Comparison of ENCODE assay signal across 28 mouse cellular contexts in genomic region chr8:72753781-72754180, GRCm38 (mm10). TPM values are rescaled to one million over a fixed set of nuclear protein-coding genes. Genes with fewer than 3 reads are reported as not detected.
DNase-seq lines count a peak whose midpoint lies in the region; ATAC-seq and TF ChIP-seq lines count a peak whose summit lies in the region.
"Had no signal": no experiment of that assay in that cellular context is flagged by ENCODE, and none has a peak within 500 bp of the region (broad histone marks: within the 10 kb centered on the region; RNA-seq: fewer than 3 reads in every experiment).

No protein-coding gene starts in this region.

- no peaks in the 10 kb centered on the region for H3K9me3 ChIP-seq in liver, postnatal 0 days (ENCODE audit: low read length)
- H3K9me3 ChIP-seq in liver, embryonic 12.5 days (replicated peaks), result no peaks in the 10 kb centered on the region
- H3K9me3 ChIP-seq: forebrain, embryonic 10.5 days; G1E; heart, embryonic 15.5 days; hindbrain, embryonic 10.5 days; intestine, embryonic 15.5 days; limb, embryonic 15.5 days; midbrain, embryonic 12.5 days; neural tube, embryonic 15.5 days had no signal

- WGBS in liver, postnatal 0 days (ENCODE audit: insufficient replicate concordance), result 96% methylated on average over 2 of the region's 2 CpGs
- 77% methylated on average over 2 of the region's 2 CpGs for WGBS in liver, embryonic 12.5 days (ENCODE audit: insufficient replicate concordance)

- TF ChIP-seq EP300 in liver, postnatal 0 days (IDR thresholded peaks at IDR 0.05; ENCODE audit: low read depth), result no peak

- no peak overlapping the region for H3K27ac ChIP-seq in liver, postnatal 0 days (ENCODE audit: low read depth)
- no peak overlapping the region for H3K27ac ChIP-seq in liver, embryonic 12.5 days
- H3K27ac ChIP-seq: forebrain, embryonic 10.5 days; gastrocnemius, adult 2 months; heart, adult 2 months; heart, embryonic 15.5 days; hindbrain, embryonic 10.5 days; intestine, embryonic 15.5 days; layer of hippocampus, adult 2 months; limb, embryonic 15.5 days; midbrain, embryonic 12.5 days; neural tube, embryonic 15.5 days had no signal

- no peak overlapping the region for H3K4me3 ChIP-seq in liver, postnatal 0 days (ENCODE audit: low read depth, low read length)
- H3K4me3 ChIP-seq in liver, embryonic 12.5 days, result no peak overlapping the region
- H3K4me3 ChIP-seq: forebrain, embryonic 10.5 days; gastrocnemius, adult 2 months; heart, adult 2 months; heart, embryonic 15.5 days; hindbrain, embryonic 10.5 days; intestine, embryonic 15.5 days; layer of hippocampus, adult 2 months; limb, embryonic 15.5 days; midbrain, embryonic 12.5 days; neural tube, embryonic 15.5 days had no signal

- H3K4me2 ChIP-seq in liver, postnatal 0 days (ENCODE audit: low read depth, low read length), result no peak overlapping the region
- H3K4me2 ChIP-seq in liver, embryonic 12.5 days, result no peak overlapping the region
- H3K4me2 ChIP-seq: heart, embryonic 15.5 days; intestine, embryonic 15.5 days; limb, embryonic 15.5 days; midbrain, embryonic 12.5 days; neural tube, embryonic 15.5 days had no signal

- intact Hi-C loops in heart, postnatal 10 days (cut with DNase I), result no loop called here

- no peak for TF ChIP-seq CTCF in liver, postnatal 0 days (IDR thresholded peaks at IDR 0.05; ENCODE audit: low read depth)

- ATAC-seq in liver, postnatal 0 days, result no peak
- no peak for ATAC-seq in liver, embryonic 12.5 days
- ATAC-seq: hindbrain, embryonic 16.5 days; intestine, embryonic 15.5 days; Patski had no signal

- no peak overlapping the region for H3K9ac ChIP-seq in liver, postnatal 0 days (replicated peaks)
- H3K9ac ChIP-seq in liver, embryonic 12.5 days, result no peak overlapping the region
- H3K9ac ChIP-seq: heart, embryonic 15.5 days; intestine, embryonic 15.5 days; limb, embryonic 15.5 days; midbrain, embryonic 12.5 days; neural tube, embryonic 15.5 days had no signal

- peak; percentile 81 for DNase-seq in heart, adult 11 months
- DNase-seq in heart, postnatal 10 days, result no peak
- peak; percentile 5 for DNase-seq in liver, postnatal 0 days
- DNase-seq in urinary bladder, postnatal 4 days (ENCODE audit: low spot score in 2 of 2), result peak; percentile 4 to 41
- DNase-seq in urinary bladder, adult 18-20 months (ENCODE audit: low spot score in 2 of 2), result no peak
- no peak for DNase-seq in embryo, embryonic 10.5 days (ENCODE audit: low spot score)
- DNase-seq: adrenal gland, adult 2 months; B cell, adult 2 months; cerebellum, adult 11 months; gastrocnemius, adult 2 months; kidney, adult 8-10 months; kidney, postnatal 14 days; lung, postnatal 14 days had no signal

- no peaks in the 10 kb centered on the region for H3K27me3 ChIP-seq in liver, postnatal 0 days (ENCODE audit: insufficient read depth, low read length)
- H3K27me3 ChIP-seq in liver, embryonic 12.5 days (replicated peaks), result no peaks in the 10 kb centered on the region
- H3K27me3 ChIP-seq: CH12.LX; heart, embryonic 15.5 days; intestine, embryonic 15.5 days; limb, embryonic 15.5 days; midbrain, embryonic 12.5 days; neural tube, embryonic 15.5 days; Patski had no signal

- H3K4me1 ChIP-seq in liver, postnatal 0 days (ENCODE audit: insufficient read depth), result no peaks in the 10 kb centered on the region
- H3K4me1 ChIP-seq in liver, embryonic 12.5 days, result no peaks in the 10 kb centered on the region
- H3K4me1 ChIP-seq: forebrain, embryonic 10.5 days; heart, embryonic 15.5 days; hindbrain, embryonic 10.5 days; intestine, embryonic 15.5 days; limb, embryonic 15.5 days; midbrain, embryonic 12.5 days; neural tube, embryonic 15.5 days had no signal

- H3K36me3 ChIP-seq in liver, postnatal 0 days (replicated peaks; ENCODE audit: insufficient read depth, low read length), result peaks cover 68% of the 10 kb centered on the region
- peaks cover 86% of the 10 kb centered on the region for H3K36me3 ChIP-seq in liver, embryonic 12.5 days

RNA-seq across cellular contexts. Expression of gene F2rl3, which starts 7.9 kb away (rescaled TPM):
- total RNA-seq in heart, postnatal 10 days (2021), result 1 to 10 TPM; 3.1 to 4.3 TPM
- 2.6 and 3.3 TPM in 2 replicates for polyA plus RNA-seq in liver, postnatal 0 days (2015; fragmentation: Nextera tagmentation; extraction: Ambion mirVana)
- polyA plus RNA-seq in liver, embryonic 12.5 days (2016; fragmentation: Nextera tagmentation; extraction: Ambion mirVana), result 6.6 TPM in 2 replicates
- total RNA-seq: left cerebral cortex, postnatal 14 days had no signal
- polyA plus RNA-seq: G1E had no signal

RNA-seq across cellular contexts. Expression of gene Sin3b, which starts 30.7 kb away (rescaled TPM):
- 100 to 1,000 TPM; 117 to 120 TPM for total RNA-seq in heart, postnatal 10 days (2021)
- polyA plus RNA-seq in liver, postnatal 0 days (2015; fragmentation: Nextera tagmentation; extraction: Ambion mirVana), result 81.1 and 87.7 TPM in 2 replicates
- 73.0 and 80.0 TPM in 2 replicates for polyA plus RNA-seq in liver, embryonic 12.5 days (2016; fragmentation: Nextera tagmentation; extraction: Ambion mirVana)

Comparison
In these comparisons a context has a peak if more than half of its experiments do, and no peak if none do; other contexts are left out.
1. DNase-seq: peak in heart, adult 11 months (single experiment), liver, postnatal 0 days (single experiment) and urinary bladder, postnatal 4 days (2 of 2); none in heart, postnatal 10 days (0 of 2), urinary bladder, adult 18-20 months (0 of 2) and embryo, embryonic 10.5 days (single experiment).